Mouse (Mus musculus) kidney, postnatal 14 days (tissue): Measurements from ENCODE around the gene Cfap46.
"Not testable (repeated sequence)": the region's sequence is repeated elsewhere in the genome, so short reads cannot be mapped to it uniquely, and the experiment has no call there.

Source experiments
- DNase-seq: peaks from one replicate; pipeline ENCODE4 v3.0.0; 2022; ENCODE audit warnings: mixed read lengths

Gene Cfap46

GRCm38 (mm10) chr7:139659901-139660300 is 23.7 kb downstream of the Cfap46 start:
- DNase-seq = not testable (repeated sequence)

- no peak for DNase-seq
Measured at GRCm38 (mm10) chr7:139649698-139650097, 33.9 kb downstream of the Cfap46 start.

- peak; percentile 93 for DNase-seq
Measured at GRCm38 (mm10) chr7:139648107-139648824, 35.4 kb downstream of the Cfap46 start.

- no peak for DNase-seq
Measured at GRCm38 (mm10) chr7:139633393-139633792, 50.2 kb downstream of the Cfap46 start.

- DNase-seq = no peak
Measured at GRCm38 (mm10) chr7:139625156-139625555, 58.5 kb downstream of the Cfap46 start.

GRCm38 (mm10) chr7:139622568-139622967 is 61.0 kb downstream of the Cfap46 start:
- DNase-seq = no peak

- peak; percentile 53 for DNase-seq
Measured at GRCm38 (mm10) chr7:139615767-139616766, 67.5 kb downstream of the Cfap46 start.

GRCm38 (mm10) chr7:139610328-139610727 is 73.3 kb downstream of the Cfap46 start:
- no peak for DNase-seq

- DNase-seq = no peak
Measured at GRCm38 (mm10) chr7:139595862-139596261, 87.8 kb downstream of the Cfap46 start.

GRCm38 (mm10) chr7:139595311-139595710 is 88.3 kb downstream of the Cfap46 start:
- DNase-seq = no peak

- DNase-seq = no peak
Measured at GRCm38 (mm10) chr7:139591311-139591710, 92.3 kb downstream of the Cfap46 start.

GRCm38 (mm10) chr7:139590302-139590701 is 93.3 kb downstream of the Cfap46 start:
- peak; percentile 48 for DNase-seq

- DNase-seq = no peak
Measured at GRCm38 (mm10) chr7:139587919-139588318, 95.7 kb downstream of the Cfap46 start.

- no peak for DNase-seq
Measured at GRCm38 (mm10) chr7:139585183-139585821, 98.3 kb downstream of the Cfap46 start.

- DNase-seq = peak; percentile 25
Measured at GRCm38 (mm10) chr7:139584221-139585175, 99.1 kb downstream of the Cfap46 start.

- no peak for DNase-seq
Measured at GRCm38 (mm10) chr7:139583094-139583737, 100.4 kb downstream of the Cfap46 start.

- DNase-seq = peak; percentile 65
Measured at GRCm38 (mm10) chr7:139582595-139582994, 101.0 kb downstream of the Cfap46 start, which contains the start of gene Nkx6-2. Gene Nkx6-2, minus strand, starts transcription at chr7:139582797.

GRCm38 (mm10) chr7:139581801-139582571 is 101.6 kb downstream of the Cfap46 start:
- DNase-seq = peak; percentile 17

GRCm38 (mm10) chr7:139580851-139581775 is 102.5 kb downstream of the Cfap46 start:
- DNase-seq = peak; percentile 13
